Mouse (Mus musculus): Measurements from ENCODE around the gene Cd9. TPM values are rescaled to one million over a fixed set of nuclear protein-coding genes. Genes with fewer than 3 reads are reported as not detected.

Cd9 gene
- total RNA-seq (2021): 100 to 1,000 TPM; 141 to 154 TPM
- long read RNA-seq, experiment 1, transcript Cd9-201 (8 exons, 1,228 nt): major isoform, 154 of 160 reads
- long read RNA-seq, experiment 1, partial matches to known transcripts: 3 of 160 reads
- long read RNA-seq, experiment 1, other reads (novel, unspliced or antisense): 3 of 160 reads
- long read RNA-seq, experiment 2, transcript Cd9-201 (8 exons, 1,228 nt): major isoform, 178 of 187 reads
- long read RNA-seq, experiment 2, partial matches to known transcripts: 2 of 187 reads
- long read RNA-seq, experiment 2, other reads (novel, unspliced or antisense): 7 of 187 reads

DNA sequence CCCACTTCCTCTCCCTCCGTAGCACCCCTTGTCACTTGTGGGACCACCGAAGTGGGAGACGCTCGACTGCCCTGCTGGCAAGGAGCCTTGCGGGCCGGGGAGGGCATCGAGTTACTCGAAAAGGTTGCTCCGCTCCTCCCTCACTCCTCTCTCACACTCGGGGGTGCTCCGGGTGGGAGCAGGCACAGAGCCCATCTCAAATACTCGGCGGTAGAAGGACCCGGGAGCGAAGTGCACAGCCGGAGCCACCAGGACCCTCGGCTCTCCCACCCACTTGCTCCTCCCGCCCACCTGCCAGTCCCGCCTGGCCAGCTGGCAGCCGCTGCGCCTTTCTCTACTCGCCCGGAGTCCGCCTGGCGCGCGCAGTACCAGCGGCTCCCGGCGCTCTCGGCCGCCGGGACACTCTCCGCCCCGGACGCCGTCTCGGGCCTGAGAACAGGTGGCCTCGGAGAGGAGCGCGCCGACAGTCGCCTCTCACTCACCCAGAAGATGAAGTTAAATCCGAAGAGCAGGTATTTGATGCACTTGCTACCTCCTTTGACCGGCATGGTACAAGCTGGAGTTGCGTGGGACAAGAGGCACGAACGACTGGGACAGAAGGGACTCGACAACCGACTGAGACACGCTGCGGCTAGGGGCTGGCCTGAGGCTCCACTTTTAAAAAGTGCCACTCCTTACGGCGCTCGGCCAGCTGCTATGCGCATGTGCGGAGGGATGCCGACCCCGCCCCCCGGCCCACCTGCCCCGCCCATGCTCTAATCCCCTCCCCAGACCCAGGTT is at the start of gene Cd9:
Gene Cd9 (minus strand): TSS at position 700 of the 780 bp plus-strand sequence.
- peak; percentile 56 to 59 for DNase-seq (ENCODE audit: low spot score in 2 of 2)

- DNase-seq (ENCODE audit: low spot score in 2 of 2): no peak
These were observed 46.7 kb upstream of the Cd9 start for GRCm38 (mm10) chr6:125541296-125541695.

- DNase-seq (ENCODE audit: low spot score in 2 of 2): no peak
These were observed 46.2 kb upstream of the Cd9 start for GRCm38 (mm10) chr6:125540826-125541225.

- DNase-seq (ENCODE audit: low spot score in 2 of 2): no peak
These were observed 45.6 kb upstream of the Cd9 start for GRCm38 (mm10) chr6:125540199-125540598.

DNA sequence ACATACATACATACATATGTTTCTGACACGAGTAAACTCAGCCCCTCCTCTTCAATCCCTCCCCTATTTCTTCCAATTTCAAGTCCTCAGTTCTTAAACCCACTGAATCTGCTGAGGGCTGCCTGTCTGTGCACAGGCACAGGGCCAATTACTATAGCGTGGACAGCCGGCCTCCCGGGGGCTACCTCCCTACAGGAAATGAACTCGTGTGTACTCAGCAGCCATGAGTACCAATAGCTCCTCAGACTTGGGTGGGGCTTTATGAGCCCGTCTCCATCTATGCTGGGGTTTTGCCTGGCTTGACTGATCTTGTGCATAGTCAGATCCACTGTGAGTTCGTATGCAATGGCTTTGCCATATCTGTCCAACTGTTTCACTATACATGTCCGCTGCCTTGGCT is 44.8 kb upstream of the Cd9 start:
- DNase-seq (ENCODE audit: low spot score in 2 of 2): no peak

- no peak for DNase-seq (ENCODE audit: low spot score in 2 of 2)
These were observed 43.9 kb upstream of the Cd9 start for GRCm38 (mm10) chr6:125538469-125538868.

DNA sequence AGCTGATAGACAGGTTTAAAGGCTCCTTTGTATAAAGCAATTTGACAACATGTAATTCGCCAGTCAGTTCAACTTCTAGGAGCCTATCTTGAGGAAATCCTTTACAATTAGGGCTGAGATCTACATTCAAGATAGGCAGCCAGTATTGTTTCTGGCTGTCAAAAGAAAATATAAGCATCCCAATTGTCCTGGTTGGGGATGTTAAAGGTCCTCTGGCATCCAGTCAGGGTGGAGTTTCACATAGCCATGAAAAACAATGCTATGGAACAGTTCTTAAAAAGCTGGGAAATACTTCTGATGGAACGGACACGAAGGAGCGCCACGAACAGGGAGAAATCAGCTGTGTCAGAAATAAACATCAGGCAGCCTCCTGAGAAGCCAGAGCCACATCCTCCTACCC is 40.4 kb upstream of the Cd9 start:
- no peak for DNase-seq (ENCODE audit: low spot score in 2 of 2)

DNA sequence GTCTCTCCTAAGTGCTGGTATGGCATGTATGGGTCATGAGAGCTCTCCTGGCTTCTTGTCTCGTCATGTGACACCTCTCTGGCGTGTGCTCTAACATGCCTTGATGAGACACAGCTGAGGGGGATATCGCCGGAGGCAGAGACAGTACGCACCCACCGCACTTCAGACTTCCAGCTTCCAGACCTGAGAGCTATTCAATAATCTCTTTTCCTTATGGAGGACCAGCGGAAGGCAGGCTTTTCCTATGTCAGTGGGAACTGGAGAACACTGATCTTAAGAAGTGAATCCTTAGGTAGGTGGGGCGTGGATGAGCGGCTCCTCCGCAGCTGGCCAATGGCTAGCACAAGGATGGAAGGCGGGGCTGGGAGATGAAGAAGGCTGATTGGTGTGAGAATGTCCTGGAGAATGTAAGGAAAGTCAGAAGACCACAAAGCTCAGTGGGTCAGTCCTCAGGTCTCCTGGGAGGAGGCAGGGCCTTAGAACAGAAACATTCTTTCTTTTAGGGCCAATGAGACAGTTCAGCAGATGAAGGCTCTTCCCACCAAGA is 38.6 kb upstream of the Cd9 start:
- no peak for DNase-seq (ENCODE audit: low spot score in 2 of 2)

- no peak for DNase-seq (ENCODE audit: low spot score in 2 of 2)
These were observed 34.9 kb upstream of the Cd9 start for GRCm38 (mm10) chr6:125529479-125529878.

- DNase-seq (ENCODE audit: low spot score in 2 of 2): no peak
These were observed 34.1 kb upstream of the Cd9 start for GRCm38 (mm10) chr6:125528614-125529200.

GRCm38 (mm10) chr6:125526066-125526465 is 31.5 kb upstream of the Cd9 start:
- DNase-seq (ENCODE audit: low spot score in 2 of 2): no peak

GRCm38 (mm10) chr6:125524027-125524426 is 29.4 kb upstream of the Cd9 start:
- DNase-seq (ENCODE audit: low spot score in 2 of 2): no peak

GRCm38 (mm10) chr6:125521558-125522193 is 27.1 kb upstream of the Cd9 start:
- no peak for DNase-seq (ENCODE audit: low spot score in 2 of 2)

GRCm38 (mm10) chr6:125515503-125516315 is 21.1 kb upstream of the Cd9 start:
- no peak for DNase-seq (ENCODE audit: low spot score in 2 of 2)

- DNase-seq (ENCODE audit: low spot score in 2 of 2): no peak
These were observed 18.5 kb upstream of the Cd9 start for GRCm38 (mm10) chr6:125512950-125513596.

DNA sequence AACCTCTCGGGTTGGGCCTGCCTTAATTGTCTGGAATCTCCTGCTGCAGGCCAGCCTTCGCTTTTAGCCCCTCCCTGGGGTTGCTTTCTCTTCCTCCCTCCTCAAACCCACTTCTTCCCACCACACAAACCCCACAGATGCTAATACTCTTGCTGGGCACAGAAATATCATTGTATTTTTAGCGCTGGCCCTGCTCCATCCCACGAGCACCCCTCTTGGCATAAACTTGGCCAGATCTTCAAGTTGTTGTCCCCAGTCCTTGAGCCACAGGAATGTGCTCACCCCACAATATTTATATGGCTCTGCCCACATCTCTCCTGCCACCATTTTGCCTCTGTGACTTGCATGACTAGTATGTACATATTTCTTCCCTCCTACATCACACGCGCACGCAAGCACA is 16.6 kb upstream of the Cd9 start:
- DNase-seq (ENCODE audit: low spot score in 2 of 2): no peak

- no peak for DNase-seq (ENCODE audit: low spot score in 2 of 2)
These were observed 16.1 kb upstream of the Cd9 start for GRCm38 (mm10) chr6:125510645-125511044.

GRCm38 (mm10) chr6:125509783-125510182 is 15.2 kb upstream of the Cd9 start:
- no peak for DNase-seq (ENCODE audit: low spot score in 2 of 2)

GRCm38 (mm10) chr6:125506427-125506826 is 11.8 kb upstream of the Cd9 start:
- no peak for DNase-seq (ENCODE audit: low spot score in 2 of 2)

Data from adrenal gland, postnatal 4 days (tissue).